Mouse (Mus musculus): ENCODE results near the gene Cox5a. TPM values are rescaled to one million over a fixed set of nuclear protein-coding genes. Genes with fewer than 3 reads are reported as not detected.
A peak's percentile ranks its signal among the peaks of the same experiment; 100 is the strongest.

The Cox5a gene
- total and polyA plus RNA-seq, 2 experiments from 2014 or later = 1,154 to 4,139 TPM

DNA sequence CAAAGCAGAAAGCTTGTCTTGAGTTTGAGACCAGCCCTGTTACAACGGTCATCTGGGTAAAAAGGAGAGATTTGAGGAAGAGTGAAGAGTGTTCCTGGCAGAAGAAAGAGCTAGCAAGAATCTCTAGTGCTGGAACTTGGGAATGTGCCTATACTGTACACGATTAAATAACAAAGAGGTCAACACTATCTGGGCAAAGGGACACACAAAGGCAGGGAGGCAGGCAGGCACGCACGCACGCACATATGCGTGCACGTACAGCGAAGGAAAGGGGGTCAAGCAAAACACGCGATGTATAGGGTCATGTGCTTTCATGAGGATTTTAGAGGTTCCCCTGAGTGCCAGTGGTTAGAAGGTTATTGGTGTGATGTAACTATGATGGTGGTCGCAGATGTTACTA is 32.0 kb downstream of the Cox5a start:
- Histone ChIP-seq H3K4me2 (ENCODE audit: low read depth, low read length) (no peak overlapping the region), H3K9me3 (replicated peaks; ENCODE audit: control insufficient read depth, low read length) (no peaks in the 10 kb centered on the region), H3K36me3 (replicated peaks; ENCODE audit: control insufficient read depth, insufficient read depth, low read length) (peaks cover 10% of the 10 kb centered on the region), H3K27ac (ENCODE audit: low read depth) (no peak overlapping the region), H3K4me1 (ENCODE audit: control insufficient read depth, insufficient read depth) (peaks cover 35% of the 10 kb centered on the region), H3K9ac (replicated peaks; ENCODE audit: low read depth, low read length) (no peak overlapping the region), H3K4me3 (ENCODE audit: low read depth, low read length) (no peak overlapping the region), H3K27me3 (ENCODE audit: control insufficient read depth, insufficient read depth, low read length) (no peaks in the 10 kb centered on the region)
- ATAC-seq (ENCODE audit: insufficient read depth, low read depth) (no peak), DNase-seq (ENCODE audit: low spot score) (no peak)
- TF ChIP-seq EP300 (IDR thresholded peaks at IDR 0.05; ENCODE audit: low read depth) = no peak
- no peak for TF ChIP-seq CTCF (IDR thresholded peaks at IDR 0.05; ENCODE audit: low read depth)
- whole genome bisulfite sequencing = 72% methylated on average over 11 of the region's 11 CpGs

DNA sequence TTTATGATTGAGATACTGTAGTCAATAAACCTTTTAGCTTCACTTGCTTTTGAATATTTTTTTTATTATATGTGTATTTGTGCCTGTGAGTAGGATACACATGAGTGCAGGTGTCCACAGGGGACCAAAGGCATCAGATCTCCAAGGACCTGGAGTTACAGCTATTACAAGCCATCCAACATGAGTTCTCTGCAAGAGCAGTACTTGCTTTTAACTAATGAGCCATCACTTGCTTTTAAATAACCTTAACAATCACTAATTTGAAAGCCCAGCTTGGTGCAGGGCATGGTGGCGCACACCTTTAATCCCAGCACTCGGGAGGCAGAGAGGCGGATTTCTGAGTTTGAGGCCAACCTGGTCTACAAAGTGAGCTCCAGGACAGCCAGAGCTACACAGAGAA is 33.7 kb downstream of the Cox5a start:
- Histone ChIP-seq H3K36me3 (replicated peaks; ENCODE audit: control insufficient read depth, insufficient read depth, low read length) (no peaks in the 10 kb centered on the region), H3K9ac (replicated peaks; ENCODE audit: low read depth, low read length) (no peak overlapping the region), H3K27ac (ENCODE audit: low read depth) (no peak overlapping the region), H3K4me1 (ENCODE audit: control insufficient read depth, insufficient read depth) (peaks cover 19% of the 10 kb centered on the region), H3K4me2 (ENCODE audit: low read depth, low read length) (no peak overlapping the region), H3K9me3 (replicated peaks; ENCODE audit: control insufficient read depth, low read length) (no peaks in the 10 kb centered on the region), H3K27me3 (ENCODE audit: control insufficient read depth, insufficient read depth, low read length) (no peaks in the 10 kb centered on the region), H3K4me3 (ENCODE audit: low read depth, low read length) (no peak overlapping the region)
- no peak for TF ChIP-seq EP300 (IDR thresholded peaks at IDR 0.05; ENCODE audit: low read depth)
- WGBS = 55% methylated on average over 3 of the region's 3 CpGs
- ATAC-seq (ENCODE audit: insufficient read depth, low read depth) = no peak
- DNase-seq (ENCODE audit: low spot score) = no peak

DNA sequence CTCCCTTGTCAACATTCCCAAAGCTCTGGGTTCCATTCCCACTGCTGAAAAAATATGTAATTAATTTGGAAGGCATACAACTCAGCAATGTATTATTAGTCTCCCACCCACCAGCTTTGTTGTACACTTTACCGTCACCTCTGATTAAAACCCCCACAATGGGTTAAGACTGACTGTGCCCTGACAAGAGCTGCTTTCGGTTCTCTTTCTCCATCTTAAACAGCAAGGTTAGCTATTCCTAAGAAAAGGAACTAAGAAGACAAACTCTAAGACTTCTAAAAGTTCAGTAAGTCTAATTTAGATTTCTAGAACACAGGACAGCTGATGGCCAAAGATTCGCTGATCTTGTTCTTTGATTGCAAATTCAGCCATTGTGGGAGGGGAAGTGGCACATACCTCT is 36.1 kb downstream of the Cox5a start:
- Histone ChIP-seq H3K9me3 (replicated peaks; ENCODE audit: control insufficient read depth, low read length) (no peaks in the 10 kb centered on the region), H3K4me3 (ENCODE audit: low read depth, low read length) (no peak overlapping the region), H3K4me2 (ENCODE audit: low read depth, low read length) (no peak overlapping the region), H3K4me1 (ENCODE audit: control insufficient read depth, insufficient read depth) (peaks cover 16% of the 10 kb centered on the region), H3K9ac (replicated peaks; ENCODE audit: low read depth, low read length) (no peak overlapping the region), H3K27me3 (ENCODE audit: control insufficient read depth, insufficient read depth, low read length) (no peaks in the 10 kb centered on the region), H3K36me3 (replicated peaks; ENCODE audit: control insufficient read depth, insufficient read depth, low read length) (no peaks in the 10 kb centered on the region), H3K27ac (ENCODE audit: low read depth) (no peak overlapping the region)
- TF ChIP-seq CTCF (IDR thresholded peaks at IDR 0.05; ENCODE audit: low read depth) (no peak), EP300 (IDR thresholded peaks at IDR 0.05; ENCODE audit: low read depth) (no peak)
- DNase-seq (ENCODE audit: low spot score) (no peak), ATAC-seq (ENCODE audit: insufficient read depth, low read depth) (no peak)
- 72% methylated on average over 3 of the region's 3 CpGs for WGBS

DNA sequence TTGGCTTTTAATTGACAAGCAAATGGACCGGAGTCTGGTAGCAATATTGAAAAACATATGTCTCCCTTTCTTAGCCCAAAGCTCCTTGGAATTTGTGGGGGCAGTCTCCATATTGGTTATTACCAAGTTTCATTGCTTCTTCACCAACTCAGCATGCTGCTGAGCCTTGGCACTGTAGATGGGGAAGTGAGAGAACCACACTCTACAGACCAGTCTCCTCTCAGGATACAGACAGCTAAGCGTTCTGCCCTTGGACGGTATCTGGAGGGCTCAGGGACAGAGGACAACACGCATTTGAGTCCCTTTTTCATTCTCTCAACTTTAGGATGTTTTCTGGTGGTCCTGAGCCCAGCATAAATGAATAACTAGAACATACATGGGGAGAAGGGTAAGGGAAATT is 37.6 kb downstream of the Cox5a start:
- WGBS = 80% methylated on average over 4 of the region's 4 CpGs
- DNase-seq (ENCODE audit: low spot score) (no peak), ATAC-seq (ENCODE audit: insufficient read depth, low read depth) (no peak)

DNA sequence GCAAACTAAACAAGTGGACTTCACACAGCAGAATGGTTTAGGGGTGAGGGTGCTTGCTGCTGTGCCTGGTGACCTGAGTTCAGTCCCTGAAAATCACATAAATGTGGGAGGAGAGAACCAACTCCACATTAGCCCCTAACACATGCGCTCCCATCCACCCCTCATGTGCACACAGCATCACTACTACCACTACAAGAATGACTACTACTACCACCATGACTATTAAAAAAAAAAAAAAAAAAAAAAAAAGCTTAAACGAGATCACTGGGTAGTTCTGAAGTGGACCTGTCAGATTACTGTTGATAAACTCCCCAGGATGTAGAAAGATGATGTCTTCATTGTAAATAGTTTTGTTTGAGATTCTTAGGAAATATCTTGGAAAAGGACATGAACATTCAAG is 38.5 kb downstream of the Cox5a start:
- no peak overlapping the region for H3K27ac ChIP-seq (ENCODE audit: low read depth)
- TF ChIP-seq CTCF (IDR thresholded peaks at IDR 0.05; ENCODE audit: low read depth) (no peak), EP300 (IDR thresholded peaks at IDR 0.05; ENCODE audit: low read depth) (no peak)
- no peak overlapping the region for H3K9ac ChIP-seq (replicated peaks; ENCODE audit: low read depth, low read length)

More for the DNA sequence above, 37.6 kb downstream of the Cox5a start:
- TF ChIP-seq CTCF (IDR thresholded peaks at IDR 0.05; ENCODE audit: low read depth) (no peak), EP300 (IDR thresholded peaks at IDR 0.05; ENCODE audit: low read depth) (no peak)
- Histone ChIP-seq H3K4me2 (ENCODE audit: low read depth, low read length) (no peak overlapping the region), H3K27ac (ENCODE audit: low read depth) (no peak overlapping the region), H3K4me1 (ENCODE audit: control insufficient read depth, insufficient read depth) (peaks cover 28% of the 10 kb centered on the region), H3K27me3 (ENCODE audit: control insufficient read depth, insufficient read depth, low read length) (no peaks in the 10 kb centered on the region), H3K4me3 (ENCODE audit: low read depth, low read length) (no peak overlapping the region), H3K36me3 (replicated peaks; ENCODE audit: control insufficient read depth, insufficient read depth, low read length) (no peaks in the 10 kb centered on the region), H3K9me3 (replicated peaks; ENCODE audit: control insufficient read depth, low read length) (no peaks in the 10 kb centered on the region), H3K9ac (replicated peaks; ENCODE audit: low read depth, low read length) (no peak overlapping the region)

DNA sequence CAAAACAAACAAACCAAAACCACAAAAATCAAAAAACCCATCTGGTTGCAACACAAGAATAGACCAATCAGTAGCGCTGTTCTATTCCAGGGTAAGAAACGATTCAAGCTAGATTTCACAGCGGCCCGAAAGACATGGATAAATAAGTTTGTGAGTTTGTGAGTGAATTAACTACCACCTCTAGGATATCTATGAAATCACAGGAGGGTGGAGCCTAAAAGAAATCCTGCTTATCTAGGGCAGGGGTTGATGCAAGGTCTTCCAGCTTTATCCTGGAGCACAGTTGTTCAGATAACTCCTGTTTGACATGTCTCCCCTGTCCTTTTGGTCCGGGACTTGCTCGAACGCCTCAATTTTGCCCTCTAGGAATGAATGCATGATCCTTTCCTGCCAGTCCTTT is 39.2 kb downstream of the Cox5a start:
- TF ChIP-seq EP300 (IDR thresholded peaks at IDR 0.05; ENCODE audit: low read depth) (no peak), CTCF (IDR thresholded peaks at IDR 0.05; ENCODE audit: low read depth) (no peak)
- ATAC-seq (ENCODE audit: insufficient read depth, low read depth) = no peak
- Histone ChIP-seq H3K27ac (ENCODE audit: low read depth) (peak overlapping the region; percentile 73), H3K4me2 (ENCODE audit: low read depth, low read length) (peak overlapping the region; percentile 81), H3K9me3 (replicated peaks; ENCODE audit: control insufficient read depth, low read length) (no peaks in the 10 kb centered on the region), H3K36me3 (replicated peaks; ENCODE audit: control insufficient read depth, insufficient read depth, low read length) (no peaks in the 10 kb centered on the region), H3K9ac (replicated peaks; ENCODE audit: low read depth, low read length) (peak overlapping the region; percentile 61; the same call in 1 of the 2 replicates), H3K4me3 (ENCODE audit: low read depth, low read length) (peak overlapping the region; percentile 69), H3K4me1 (ENCODE audit: control insufficient read depth, insufficient read depth) (peaks cover 32% of the 10 kb centered on the region), H3K27me3 (ENCODE audit: control insufficient read depth, insufficient read depth, low read length) (no peaks in the 10 kb centered on the region)
- DNase-seq (ENCODE audit: low spot score) = no peak
- WGBS = 26% methylated on average over 7 of the region's 7 CpGs

More for the DNA sequence above, 38.5 kb downstream of the Cox5a start:
- Histone ChIP-seq H3K9me3 (replicated peaks; ENCODE audit: control insufficient read depth, low read length) (no peaks in the 10 kb centered on the region), H3K36me3 (replicated peaks; ENCODE audit: control insufficient read depth, insufficient read depth, low read length) (no peaks in the 10 kb centered on the region), H3K4me1 (ENCODE audit: control insufficient read depth, insufficient read depth) (peaks cover 32% of the 10 kb centered on the region), H3K4me2 (ENCODE audit: low read depth, low read length) (no peak overlapping the region), H3K27me3 (ENCODE audit: control insufficient read depth, insufficient read depth, low read length) (no peaks in the 10 kb centered on the region), H3K4me3 (ENCODE audit: low read depth, low read length) (no peak overlapping the region)
- DNase-seq (ENCODE audit: low spot score) (no peak), ATAC-seq (ENCODE audit: insufficient read depth, low read depth) (no peak)
- WGBS = 70% methylated on average over 2 of the region's 2 CpGs
